Mouse (Mus musculus) kidney, postnatal 36 days (tissue): ENCODE results near the gene Smim12.

Experiments
- DNase-seq, 2 experiments: peaks; one replicate each; pipeline ENCODE4 v3.0.0; 2021 to 2022; ENCODE audit warnings: mixed read lengths in 2 of 2

Gene Smim12

DNA sequence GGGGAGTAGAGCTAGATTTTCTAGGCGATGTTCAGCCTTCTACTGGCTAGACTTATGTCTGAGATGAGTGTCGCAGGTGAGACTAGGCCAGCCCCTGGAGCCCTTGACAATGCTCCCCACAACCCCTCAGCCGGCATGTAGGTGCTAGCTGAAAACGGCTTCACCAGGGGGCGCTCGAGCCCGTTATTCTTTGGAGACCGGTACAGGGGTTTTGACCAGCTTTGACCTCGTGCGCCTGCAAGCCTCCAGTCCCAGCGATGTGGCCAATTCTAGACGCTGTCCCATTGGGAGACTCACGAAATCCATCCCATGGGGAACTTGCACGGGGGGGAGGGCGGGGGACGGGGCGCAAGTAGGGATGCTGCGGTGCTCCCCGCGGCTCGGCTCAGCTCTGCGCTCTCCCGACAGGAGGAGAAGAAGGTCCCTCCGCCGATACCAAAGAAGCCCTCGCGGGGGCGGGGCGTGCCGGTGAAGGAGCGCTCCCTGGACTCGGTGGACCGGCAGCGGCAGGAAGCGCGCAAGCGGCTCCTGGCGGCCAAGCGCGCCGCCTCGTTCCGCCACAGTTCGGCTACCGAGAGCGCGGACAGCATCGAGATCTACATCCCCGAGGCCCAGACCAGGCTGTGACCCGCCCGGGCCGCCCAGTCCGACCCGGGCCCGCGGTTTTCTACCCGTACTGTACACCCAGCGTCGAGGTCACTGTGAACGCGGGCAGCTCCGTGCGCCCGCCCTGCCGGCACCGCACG is 7.7 kb upstream of the Smim12 start:
- peak; percentile 85 to 98 for DNase-seq

DNA sequence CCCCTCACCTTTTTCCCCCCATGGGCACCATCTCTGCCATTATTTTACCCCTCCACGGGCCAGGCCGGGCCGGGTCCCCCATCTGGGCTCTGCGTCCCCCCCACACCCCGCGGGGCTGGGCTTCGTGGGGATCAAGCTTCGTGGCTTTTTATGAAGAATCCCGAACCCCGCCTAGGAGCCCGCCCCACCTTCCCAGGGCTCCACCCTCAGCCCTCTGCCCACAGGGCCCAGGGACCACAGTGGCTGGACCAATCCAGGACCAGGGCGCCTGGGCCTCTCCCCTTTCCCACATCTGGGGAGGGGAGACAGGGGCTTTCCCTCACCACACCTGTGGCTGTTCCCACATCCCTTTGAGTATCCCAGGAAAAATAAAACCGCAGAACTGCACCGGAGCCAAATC is 7.0 kb upstream of the Smim12 start:
- DNase-seq, result peak in 1 of 2 experiments; percentile 14

DNA sequence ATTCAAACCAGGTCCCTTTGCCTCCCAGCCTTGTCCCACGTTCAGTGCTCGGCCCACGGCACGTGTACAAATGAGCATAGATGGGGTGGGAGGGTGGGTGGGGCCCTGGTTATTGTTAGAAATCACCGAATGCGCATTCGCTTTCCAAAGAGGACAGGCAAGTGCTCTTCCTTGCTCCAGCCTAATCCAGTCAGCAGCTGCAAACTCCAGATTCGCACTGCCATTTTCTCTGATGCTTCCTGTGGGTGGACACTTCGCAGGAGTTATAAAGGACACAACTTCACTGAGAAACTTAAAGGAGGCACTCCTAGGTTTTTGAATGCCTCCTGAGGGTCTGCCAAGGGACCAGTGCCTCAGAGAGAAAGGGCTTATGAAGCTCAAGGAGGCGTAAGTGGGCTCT is 6.3 kb upstream of the Smim12 start:
- DNase-seq, result no peak

DNA sequence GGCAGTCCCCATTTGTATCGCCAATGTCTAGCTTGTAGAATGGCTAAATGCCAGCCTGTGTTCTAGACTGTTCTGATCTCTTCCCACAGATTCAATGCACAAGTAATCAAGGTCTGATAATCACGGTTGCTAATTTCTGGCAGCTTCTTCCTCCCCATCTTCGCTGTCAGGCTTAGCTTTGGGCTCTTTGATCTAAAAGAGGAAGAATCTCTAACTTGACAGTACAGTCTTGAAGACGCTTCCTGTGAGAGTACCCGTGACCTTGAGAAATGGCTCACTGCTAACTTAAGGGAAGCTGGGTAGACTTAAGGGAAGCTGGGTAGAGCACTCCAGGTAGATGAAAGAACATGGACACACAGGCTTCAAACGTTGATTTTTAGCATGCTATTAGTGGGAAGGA is 888 bp upstream of the Smim12 start:
- no peak for DNase-seq

DNA sequence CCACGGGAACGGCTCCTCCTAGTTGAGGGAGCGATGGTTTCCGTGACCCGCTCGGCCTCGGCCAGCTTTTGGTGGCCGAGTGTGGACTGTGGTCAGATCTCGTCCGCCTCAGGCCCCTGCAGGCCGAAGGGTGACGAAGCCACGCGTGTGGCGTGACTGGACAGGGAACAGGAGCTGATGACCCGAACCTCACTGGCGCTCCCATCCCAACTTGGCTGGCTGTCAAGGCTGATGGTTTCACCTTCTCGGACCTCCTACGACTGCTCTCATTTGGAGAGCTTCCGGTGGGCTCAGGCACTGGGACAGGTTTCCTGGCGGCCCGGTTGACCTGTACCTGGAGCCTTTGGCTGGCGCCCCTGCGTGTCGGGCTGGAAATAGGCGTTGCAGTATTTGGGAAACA is 369 bp downstream of the Smim12 start:
- peak in 1 of 2 experiments; percentile 16 for DNase-seq

DNA sequence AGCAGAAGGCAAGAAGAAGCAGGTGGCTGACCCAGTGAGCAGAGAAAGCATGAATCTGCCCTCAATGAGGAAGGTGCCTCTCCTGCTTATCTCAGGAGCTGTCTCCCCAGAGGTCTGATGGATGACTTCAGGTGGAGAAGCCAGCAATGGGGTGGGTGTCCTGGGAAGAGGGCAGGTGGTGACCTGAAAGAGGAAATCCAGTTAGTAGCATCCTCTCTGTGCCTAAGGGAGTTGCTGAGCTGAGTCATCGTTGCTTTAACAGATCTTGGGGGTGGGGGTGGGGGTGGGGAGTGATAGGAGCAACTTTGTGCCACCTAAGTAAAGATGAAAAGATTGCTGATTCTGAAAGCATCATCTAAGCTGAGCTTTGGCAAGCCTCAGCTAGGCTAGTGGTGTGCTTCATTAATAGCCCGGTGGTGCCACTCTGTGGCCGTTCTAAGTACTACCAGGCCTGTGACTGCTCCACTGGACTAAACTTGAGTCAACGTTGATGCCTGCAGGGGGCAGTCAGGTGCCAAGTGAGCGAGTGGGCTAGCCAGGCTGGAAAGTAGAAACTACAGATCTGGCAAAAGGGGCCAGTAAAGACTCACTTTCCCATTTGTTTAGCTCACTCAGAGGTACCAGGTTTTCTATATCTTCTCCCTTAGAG is 6.2 kb downstream of the Smim12 start:
- peak; percentile 96 to 100 for DNase-seq

DNA sequence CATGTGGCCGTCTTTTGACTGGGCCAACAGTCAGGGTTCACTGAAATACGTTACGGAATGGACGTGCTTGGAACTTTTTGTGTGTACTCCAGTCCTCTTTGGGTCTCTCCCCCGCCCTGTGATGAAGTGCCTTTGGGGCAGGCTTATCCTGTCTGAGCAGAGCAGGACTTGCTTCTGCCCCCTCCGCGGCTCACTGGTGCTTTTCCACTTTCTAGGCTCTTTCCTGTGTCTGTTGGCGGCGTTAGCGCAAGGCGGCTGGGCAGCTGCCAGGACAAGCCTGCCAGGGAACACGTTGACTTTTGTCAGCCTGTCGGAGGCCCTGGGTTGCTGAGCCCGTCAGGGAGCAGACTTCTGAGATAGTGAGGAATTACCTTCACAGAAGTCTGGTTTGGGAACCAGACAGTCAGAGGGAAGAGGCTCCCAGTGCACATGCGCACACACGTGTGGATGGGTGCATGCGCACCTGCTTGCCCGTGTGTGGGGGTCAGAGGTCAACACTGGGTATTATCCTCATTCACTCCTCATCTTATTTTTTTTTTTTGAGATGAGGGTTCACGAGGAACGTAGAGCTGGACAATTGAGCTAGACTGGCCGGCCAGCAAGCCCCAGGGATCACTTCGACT is 8.5 kb downstream of the Smim12 start:
- DNase-seq, result peak; percentile 84 to 87

DNA sequence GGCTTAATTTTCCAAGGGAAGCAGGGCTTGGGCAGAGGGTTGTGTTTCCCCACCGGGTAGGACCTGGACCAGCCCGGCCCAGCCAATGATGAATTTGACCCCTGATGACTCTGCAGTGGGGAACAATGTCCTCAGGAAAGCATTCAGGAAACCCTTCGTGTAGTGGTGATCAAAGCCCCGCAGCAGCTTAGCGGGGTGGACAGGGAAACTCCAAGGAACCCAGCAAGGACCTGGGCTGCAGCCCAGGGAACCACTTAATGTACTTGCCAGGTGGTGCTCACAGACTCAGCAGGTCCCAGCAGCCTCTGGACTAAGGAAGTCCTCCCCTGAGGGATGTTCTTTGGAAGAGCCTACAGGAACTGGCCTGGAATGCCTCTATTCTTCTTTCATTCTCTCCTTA is 13.2 kb downstream of the Smim12 start:
- peak in 1 of 2 experiments; percentile 8 for DNase-seq

DNA sequence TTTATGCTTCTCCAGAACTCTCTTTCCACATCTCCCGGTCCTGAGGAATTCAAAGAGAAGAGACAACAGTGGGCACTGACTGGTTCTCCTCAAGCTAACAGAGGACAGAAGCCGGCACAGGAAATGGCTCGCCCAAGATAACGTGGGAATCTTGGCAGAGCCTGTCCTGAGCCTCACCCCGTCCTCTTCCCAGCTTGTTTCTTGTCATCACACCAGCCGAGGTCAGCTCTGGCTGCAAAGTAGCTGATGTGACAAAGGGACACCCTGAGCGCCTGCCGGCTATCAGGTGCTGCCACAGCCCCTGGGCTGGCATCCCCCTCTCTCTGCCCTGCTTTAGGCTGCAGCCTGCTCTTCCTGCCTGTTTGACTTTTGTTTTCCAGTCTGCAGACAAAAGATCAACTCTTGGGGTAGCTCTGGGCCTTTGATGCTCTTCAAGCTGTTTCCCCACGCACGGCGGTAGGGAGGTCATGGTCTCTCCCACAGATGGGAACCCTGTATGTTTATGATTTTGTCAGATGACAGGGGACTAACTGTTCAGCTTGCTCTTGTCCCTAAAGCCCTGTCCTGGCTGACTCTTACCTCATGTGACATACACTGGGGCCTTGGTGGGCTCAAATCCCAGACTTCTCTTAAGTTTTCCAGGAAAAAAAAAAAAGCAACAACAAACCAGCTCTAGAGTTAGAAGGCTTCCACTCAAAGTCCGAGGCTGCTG is 14.8 kb downstream of the Smim12 start:
- DNase-seq, result peak; percentile 29 to 44

DNA sequence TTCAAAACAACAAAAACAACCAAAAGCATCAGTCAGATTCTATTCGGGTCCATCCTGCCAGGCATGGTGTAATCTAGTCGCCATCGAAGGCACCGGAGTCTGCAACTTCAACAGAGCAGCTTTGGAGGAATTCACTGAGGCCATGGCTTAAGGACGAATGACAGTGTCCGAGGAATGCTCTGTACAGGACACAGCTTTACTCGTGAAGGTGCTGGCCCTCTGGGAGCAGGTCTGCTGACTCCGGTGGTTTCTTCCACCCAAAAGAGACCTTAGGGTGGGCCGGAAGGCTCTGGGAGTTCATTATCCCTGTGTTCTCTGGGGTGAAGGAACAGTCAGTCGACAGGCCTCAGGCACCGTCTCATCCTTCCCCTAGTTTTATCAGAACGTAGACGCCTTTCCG is 18.0 kb downstream of the Smim12 start:
- no peak for DNase-seq

DNA sequence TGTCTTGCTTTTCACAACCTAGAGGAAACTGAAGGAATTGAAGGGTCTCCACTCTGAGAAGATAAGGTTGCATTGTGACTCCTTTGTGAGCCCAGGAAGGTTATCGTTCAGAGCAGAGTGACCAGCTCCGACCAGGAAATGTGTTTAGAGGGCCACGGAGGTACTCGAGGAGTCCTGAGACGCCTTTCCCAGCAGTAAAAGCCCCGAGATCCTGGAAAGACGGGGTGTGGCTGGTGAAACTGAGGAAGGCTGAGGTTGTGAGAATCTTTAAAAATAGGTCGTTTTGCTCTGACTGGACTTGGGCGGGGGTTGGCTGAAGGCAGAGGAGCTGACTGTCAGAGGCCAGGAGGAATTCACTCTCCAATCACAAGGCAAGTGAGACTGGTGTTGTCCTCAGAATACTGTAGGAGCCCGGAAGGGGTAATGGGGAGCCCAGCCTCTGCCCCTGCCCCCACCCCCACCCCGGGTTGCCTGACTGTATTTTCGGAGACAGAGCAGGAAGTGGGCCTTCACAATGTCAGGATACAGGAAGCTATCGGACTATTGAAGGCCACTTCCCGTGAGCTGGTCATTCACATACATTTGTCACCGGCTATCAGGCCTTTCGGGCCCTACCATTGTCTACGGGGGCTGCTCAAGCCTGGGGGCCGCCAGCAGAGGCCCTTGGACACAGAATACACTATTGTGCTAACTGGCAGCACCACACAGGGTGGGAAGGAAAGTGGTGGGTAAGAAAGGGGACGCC is 20.0 kb downstream of the Smim12 start:
- DNase-seq, result peak; percentile 31 to 43

DNA sequence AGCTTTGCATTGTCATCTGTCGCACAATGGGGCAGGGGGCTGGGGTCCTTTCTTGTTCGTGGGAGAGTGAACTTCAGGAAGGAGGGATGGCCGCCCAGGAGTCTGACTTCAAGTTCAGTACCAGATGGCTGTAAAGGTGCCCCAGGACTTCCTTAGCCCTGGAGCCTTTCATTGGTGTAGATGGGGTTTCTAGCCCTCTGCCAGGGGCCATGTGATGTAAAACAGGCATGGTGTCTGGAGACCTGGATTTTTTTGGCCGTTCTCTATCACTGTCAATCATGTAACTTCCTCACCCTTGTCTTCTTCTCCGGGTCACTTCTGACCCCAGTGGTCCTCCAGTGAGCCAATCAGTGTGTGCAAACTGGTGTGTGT is 20.6 kb downstream of the Smim12 start:
- no peak for DNase-seq

DNA sequence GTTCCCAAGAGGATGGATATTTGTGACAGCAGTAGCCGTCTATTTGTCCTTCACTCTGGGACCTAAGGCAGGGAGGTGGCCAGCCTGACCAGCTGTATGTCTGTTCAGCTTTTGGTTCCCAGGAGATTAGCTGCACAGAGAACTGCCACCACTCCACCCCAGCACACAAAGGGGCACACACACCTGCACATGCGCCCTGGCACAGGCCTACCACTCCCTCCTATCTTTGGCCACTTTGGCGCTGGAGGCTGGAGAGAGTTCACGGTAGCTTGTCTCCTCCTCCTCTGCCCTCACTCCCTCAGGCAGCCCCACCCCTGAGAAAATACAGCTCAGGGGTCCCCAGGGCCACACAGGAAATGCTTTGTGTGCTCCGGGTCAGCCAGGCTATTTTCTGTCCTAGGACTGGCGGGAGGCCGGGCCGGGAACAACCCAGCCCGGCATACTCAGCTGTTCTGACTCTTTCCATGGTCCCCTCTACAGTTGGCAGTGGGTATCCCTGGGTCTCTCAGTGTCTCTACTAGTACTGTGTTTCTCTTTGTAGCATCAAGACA is 34.9 kb downstream of the Smim12 start:
- peak; percentile 59 to 60 for DNase-seq

DNA sequence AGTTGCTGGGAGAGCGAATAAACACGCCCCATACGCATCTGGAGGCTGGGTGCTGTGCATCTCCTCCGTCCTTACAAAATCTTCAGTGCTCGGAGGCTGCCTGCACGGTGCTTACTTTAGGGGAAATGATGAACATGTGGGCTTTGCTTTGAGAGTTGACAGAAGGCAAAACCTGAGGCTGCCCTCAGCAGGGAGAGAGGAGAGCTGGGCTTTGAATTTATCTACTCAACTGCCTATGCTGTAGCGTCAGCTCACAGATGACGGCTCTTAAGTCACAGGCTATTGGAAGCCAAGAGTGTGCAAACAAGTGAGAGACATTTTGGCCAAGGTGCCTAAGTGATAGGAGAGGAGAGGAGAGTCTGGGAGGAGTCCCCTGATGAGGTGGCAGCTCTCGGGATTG is 35.7 kb downstream of the Smim12 start:
- DNase-seq, result no peak

DNA sequence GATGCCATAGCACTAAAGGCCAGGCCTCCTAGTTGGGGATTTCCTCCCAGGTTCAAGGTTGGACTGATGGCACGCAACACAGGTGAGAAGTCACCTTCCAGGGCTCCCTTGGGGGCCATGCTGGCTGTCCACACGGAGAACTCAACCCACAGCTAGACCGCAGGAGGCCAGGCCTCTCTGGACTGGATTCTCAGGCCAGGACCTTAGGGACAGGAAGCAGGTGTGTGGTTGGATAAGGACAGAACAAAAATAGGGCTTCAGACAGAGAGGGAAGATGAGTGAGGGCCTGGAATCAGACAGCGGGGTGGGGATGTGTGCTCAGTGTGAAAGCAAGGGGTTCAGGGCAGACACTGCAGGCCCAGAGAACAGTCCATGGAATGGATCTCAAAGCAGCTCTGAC is 43.3 kb downstream of the Smim12 start:
- no peak for DNase-seq

DNA sequence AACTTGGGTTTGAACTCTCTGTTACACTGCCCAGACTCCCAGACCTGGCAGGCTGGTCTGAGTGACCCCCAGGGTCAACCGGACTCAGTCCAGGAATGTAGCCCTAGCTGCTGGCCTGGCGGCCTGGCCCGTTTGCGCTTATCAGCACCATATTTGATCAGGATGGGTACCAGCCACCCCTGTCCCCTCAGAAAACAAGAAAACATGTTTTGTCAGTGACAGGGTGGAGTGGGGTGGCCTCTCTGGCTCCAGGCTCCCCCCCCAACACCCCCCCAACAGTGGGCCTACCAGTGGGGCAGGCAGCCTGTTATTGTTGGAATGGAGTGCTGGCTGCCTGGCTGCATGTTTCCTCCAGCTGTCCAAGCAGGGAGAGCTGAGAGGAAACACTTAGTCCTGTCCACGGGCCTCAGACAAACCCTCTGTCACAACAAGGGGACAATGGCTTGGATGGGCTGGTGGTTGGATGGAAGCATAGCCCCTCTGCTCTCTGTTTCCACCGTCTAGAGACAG is 45.5 kb downstream of the Smim12 start:
- peak; percentile 35 to 51 for DNase-seq

DNA sequence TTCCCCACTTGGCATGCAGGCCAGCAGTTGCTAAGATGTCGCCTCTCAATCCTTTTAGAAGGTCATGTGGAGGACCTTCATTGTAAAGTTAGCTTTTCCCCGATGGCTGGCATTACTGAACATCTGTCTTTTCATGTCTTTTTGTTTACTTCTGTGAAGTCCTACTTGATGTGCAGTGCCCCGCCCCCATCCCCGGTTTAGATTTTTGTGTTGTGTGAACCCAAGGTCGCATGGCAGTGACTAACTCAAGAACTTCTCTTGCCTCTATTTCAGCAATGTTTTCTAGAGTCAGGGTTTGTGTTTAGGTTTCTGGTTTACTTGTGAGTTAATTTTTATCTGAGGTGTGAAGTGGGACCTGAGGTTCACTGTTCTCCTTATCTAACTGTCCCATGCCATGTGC is 49.0 kb downstream of the Smim12 start:
- DNase-seq, result no peak
